Mouse (Mus musculus) kidney, embryonic 16.5 days (tissue): ENCODE measurements around the gene Enah. TPM values are rescaled to one million over a fixed set of nuclear protein-coding genes. Genes with fewer than 3 reads are reported as not detected.
A peak's percentile ranks its signal among the peaks of the same experiment; 100 is the strongest.

Experiments used
- ATAC-seq: fragments of 200-750 bp; cut with Nextera tagmentation; 2 replicates; pipeline ENCODE4 v1.8.0; 2017; ENCODE audit warnings: moderate TSS enrichment; ENCODE audit not compliant: low FRiP score, low TSS enrichment
- H3K27ac ChIP-seq: fragments of 300-500 bp; sonication (generic); 2 replicates; pipeline ENCODE4 v1.5.1; 2014; ENCODE audit warnings: low read length
- H3K27me3 ChIP-seq: fragments of 300-500 bp; sonication (generic); 2 replicates; pipeline ENCODE4 v1.6.1; 2014; ENCODE audit warnings: low read length, control low read depth, mixed read lengths; ENCODE audit not compliant: insufficient read depth
- H3K36me3 ChIP-seq: fragments of 300-500 bp; sonication (generic); 2 replicates; pipeline ENCODE4 v1.6.1; 2014; ENCODE audit warnings: low read length, control low read depth, mixed read lengths; ENCODE audit not compliant: insufficient read depth
- H3K4me1 ChIP-seq: fragments of 300-500 bp; sonication (generic); 2 replicates; pipeline ENCODE4 v1.6.1; 2014; ENCODE audit warnings: low read length, control low read depth, mixed read lengths; ENCODE audit not compliant: insufficient read depth
- H3K4me2 ChIP-seq: fragments of 300-500 bp; sonication (generic); replicated peaks from 2 replicates; pipeline ENCODE4 v1.6.1; 2014; ENCODE audit warnings: low read depth, low read length
- H3K4me3 ChIP-seq: fragments of 300-500 bp; sonication (generic); 2 replicates; pipeline ENCODE4 v1.5.1; 2014; ENCODE audit warnings: mild to moderate bottlenecking, low read length
- H3K9ac ChIP-seq: fragments of 300-500 bp; sonication (generic); replicated peaks from 2 replicates; pipeline ENCODE4 v1.6.1; 2014; ENCODE audit warnings: low read length
- H3K9me3 ChIP-seq: fragments of 300-500 bp; sonication (generic); 2 replicates; pipeline ENCODE4 v1.6.1; 2016; ENCODE audit warnings: low read length, control low read depth
- WGBS: fragments of 180-500 bp; shearing (Covaris S2); extraction: QIAGEN DNeasy Blood & Tissue Kit; methylation state at CpG from one replicate; pipeline ENCODE4 v1.1.7; 2014; 5-methylcytosine and 5-hydroxymethylcytosine counted together
- polyA plus RNA-seq: library from polyadenylated mRNA; unstranded; fragments of >200 nt; fragmentation: Nextera tagmentation; extraction: Ambion mirVana; gene quantifications from 2 replicates; pipeline ENCODE4 v1.2.1, GENCODE M21; 2015

Gene Enah
- polyA plus RNA-seq, 1 experiment from 2014 or later: 10.8 TPM

GRCm38 (mm10) chr1:182018397-182019265, 1.2 kb downstream of the Enah start:
- peak overlapping the region; percentile 87 for H3K27ac ChIP-seq
- H3K4me2 ChIP-seq: peak overlapping the region; percentile 93
- no peaks in the 10 kb centered on the region; the same call in 1 of the 2 replicates for H3K4me1 ChIP-seq
- no peaks in the 10 kb centered on the region for H3K9me3 ChIP-seq
- peak overlapping the region; percentile 95 for H3K9ac ChIP-seq
- peak overlapping the region; percentile 91 for H3K4me3 ChIP-seq
- H3K27me3 ChIP-seq: no peaks in the 10 kb centered on the region
- under 1% methylated on average over 29 of the region's 29 CpGs for WGBS
- H3K36me3 ChIP-seq: no peaks in the 10 kb centered on the region
- peak; percentile 52; the same call in 1 of the 2 replicates for ATAC-seq

GRCm38 (mm10) chr1:182005831-182006230, 14.0 kb downstream of the Enah start:
- H3K9me3 ChIP-seq: no peaks in the 10 kb centered on the region
- no peak overlapping the region for H3K27ac ChIP-seq
- 67% methylated on average over 1 of the region's 1 CpGs for WGBS
- no peak overlapping the region for H3K9ac ChIP-seq
- H3K4me2 ChIP-seq: no peak overlapping the region
- 0 out of 2 replicates have a peak, but pooled peaks cover 12% of the 10 kb centered on the region for H3K36me3 ChIP-seq
- no peaks in the 10 kb centered on the region for H3K4me1 ChIP-seq
- no peak overlapping the region for H3K4me3 ChIP-seq
- H3K27me3 ChIP-seq: no peaks in the 10 kb centered on the region
- ATAC-seq: no peak

GRCm38 (mm10) chr1:181998673-181999072, 21.1 kb downstream of the Enah start:
- 62% methylated on average over 4 of the region's 4 CpGs for WGBS
- Histone ChIP-seq H3K27ac (no peak overlapping the region), H3K36me3 (no peaks in the 10 kb centered on the region), H3K4me2 (no peak overlapping the region), H3K9ac (no peak overlapping the region), H3K27me3 (no peaks in the 10 kb centered on the region), H3K4me3 (no peak overlapping the region), H3K9me3 (no peaks in the 10 kb centered on the region), H3K4me1 (peaks cover 18% of the 10 kb centered on the region)
- ATAC-seq: no peak

- ATAC-seq: no peak
- Histone ChIP-seq H3K36me3 (no peaks in the 10 kb centered on the region), H3K27me3 (no peaks in the 10 kb centered on the region), H3K9me3 (no peaks in the 10 kb centered on the region), H3K4me2 (no peak overlapping the region), H3K27ac (0 out of 2 replicates have a peak overlapping the region, but pooled peaks have one; percentile 12), H3K4me1 (peaks cover 18% of the 10 kb centered on the region), H3K9ac (no peak overlapping the region), H3K4me3 (no peak overlapping the region)
- 56% methylated on average over 3 of the region's 3 CpGs for WGBS
These were observed 22.0 kb downstream of the Enah start for GRCm38 (mm10) chr1:181997791-181998190.

- H3K27me3 ChIP-seq: no peaks in the 10 kb centered on the region
- no peak for ATAC-seq
- H3K4me2 ChIP-seq: no peak overlapping the region
- H3K9me3 ChIP-seq: no peaks in the 10 kb centered on the region
- H3K9ac ChIP-seq: no peak overlapping the region
- peaks cover 21% of the 10 kb centered on the region for H3K4me1 ChIP-seq
- H3K27ac ChIP-seq: no peak overlapping the region
- WGBS: 70% methylated on average over 5 of the region's 5 CpGs
- no peak overlapping the region for H3K4me3 ChIP-seq
- no peaks in the 10 kb centered on the region for H3K36me3 ChIP-seq
These were observed 26.2 kb downstream of the Enah start for GRCm38 (mm10) chr1:181993597-181993996.

GRCm38 (mm10) chr1:181988367-181988766, 31.4 kb downstream of the Enah start:
- Histone ChIP-seq H3K9me3 (peaks cover 3% of the 10 kb centered on the region; the same call in 1 of the 2 replicates), H3K4me3 (no peak overlapping the region), H3K36me3 (peaks cover 4% of the 10 kb centered on the region; the same call in 1 of the 2 replicates), H3K4me2 (no peak overlapping the region), H3K4me1 (peaks cover 16% of the 10 kb centered on the region; the same call in 1 of the 2 replicates), H3K27ac (no peak overlapping the region), H3K9ac (no peak overlapping the region), H3K27me3 (no peaks in the 10 kb centered on the region)
- no peak for ATAC-seq
- WGBS: 74% methylated on average over 2 of the region's 2 CpGs

GRCm38 (mm10) chr1:181987226-181987625, 32.6 kb downstream of the Enah start:
- no peak overlapping the region for H3K27ac ChIP-seq
- WGBS: 55% methylated on average over 2 of the region's 2 CpGs
- no peak for ATAC-seq
- H3K9me3 ChIP-seq: peaks cover 3% of the 10 kb centered on the region; the same call in 1 of the 2 replicates
- peaks cover 9% of the 10 kb centered on the region; the same call in 1 of the 2 replicates for H3K36me3 ChIP-seq
- H3K4me2 ChIP-seq: no peak overlapping the region
- peaks cover 16% of the 10 kb centered on the region; the same call in 1 of the 2 replicates for H3K4me1 ChIP-seq
- H3K9ac ChIP-seq: no peak overlapping the region
- H3K27me3 ChIP-seq: no peaks in the 10 kb centered on the region
- no peak overlapping the region for H3K4me3 ChIP-seq

- no peaks in the 10 kb centered on the region for H3K27me3 ChIP-seq
- 90% methylated on average over 1 of the region's 1 CpGs for WGBS
- ATAC-seq: no peak
These were observed 33.9 kb downstream of the Enah start for GRCm38 (mm10) chr1:181985880-181986279.

GRCm38 (mm10) chr1:181984811-181985210, 35.0 kb downstream of the Enah start:
- Histone ChIP-seq H3K4me3 (no peak overlapping the region), H3K9ac (no peak overlapping the region), H3K4me2 (no peak overlapping the region), H3K27ac (no peak overlapping the region), H3K36me3 (peaks cover 9% of the 10 kb centered on the region; the same call in 1 of the 2 replicates), H3K27me3 (no peaks in the 10 kb centered on the region), H3K4me1 (peaks cover 11% of the 10 kb centered on the region; the same call in 1 of the 2 replicates), H3K9me3 (peaks cover 3% of the 10 kb centered on the region; the same call in 1 of the 2 replicates)
- ATAC-seq: no peak
- 92% methylated on average over 2 of the region's 2 CpGs for WGBS

More at GRCm38 (mm10) chr1:181985880-181986279, 33.9 kb downstream of the Enah start:
- Histone ChIP-seq H3K9me3 (peaks cover 3% of the 10 kb centered on the region; the same call in 1 of the 2 replicates), H3K27ac (no peak overlapping the region), H3K4me3 (no peak overlapping the region), H3K4me2 (no peak overlapping the region), H3K9ac (no peak overlapping the region), H3K36me3 (peaks cover 9% of the 10 kb centered on the region; the same call in 1 of the 2 replicates), H3K4me1 (peaks cover 11% of the 10 kb centered on the region; the same call in 1 of the 2 replicates)
